Mouse (Mus musculus) hindbrain, embryonic 12.5 days (tissue): ENCODE results near the gene Usp24. TPM values are rescaled to one million over a fixed set of nuclear protein-coding genes. Genes with fewer than 3 reads are reported as not detected.
"Not testable (repeated sequence)": the region's sequence is repeated elsewhere in the genome, so short reads cannot be mapped to it uniquely, and the experiment has no call there.

Experiments
- ATAC-seq: fragments of 200-750 bp; cut with Nextera tagmentation; 2 replicates; pipeline ENCODE4 v1.8.0; 2017; ENCODE audit warnings: moderate TSS enrichment; ENCODE audit not compliant: low FRiP score
- H3K27ac ChIP-seq: fragments of 300-500 bp; sonication (generic); 2 replicates; pipeline ENCODE4 v1.5.1; 2016; ENCODE audit warnings: mild to moderate bottlenecking
- H3K27me3 ChIP-seq: fragments of 300-500 bp; sonication (generic); 2 replicates; pipeline ENCODE4 v1.6.1; 2016; ENCODE audit warnings: mild to moderate bottlenecking
- H3K36me3 ChIP-seq: fragments of 300-500 bp; sonication (generic); 2 replicates; pipeline ENCODE4 v1.6.1; 2016; ENCODE audit warnings: mild to moderate bottlenecking
- H3K4me1 ChIP-seq: fragments of 300-500 bp; sonication (generic); 2 replicates; pipeline ENCODE4 v1.6.1; 2016
- H3K4me2 ChIP-seq: fragments of 300-500 bp; sonication (generic); replicated peaks from 2 replicates; pipeline ENCODE4 v1.6.1; 2016; ENCODE audit warnings: mild to moderate bottlenecking
- H3K4me3 ChIP-seq: fragments of 300-500 bp; sonication (generic); 2 replicates; pipeline ENCODE4 v1.5.1; 2016; ENCODE audit warnings: mild to moderate bottlenecking
- H3K9ac ChIP-seq: fragments of 300-500 bp; sonication (generic); 2 replicates; pipeline ENCODE4 v1.6.1; 2016; ENCODE audit warnings: mild to moderate bottlenecking, moderate library complexity
- H3K9me3 ChIP-seq: fragments of 300-500 bp; sonication (generic); replicated peaks from 2 replicates; pipeline ENCODE4 v1.6.1; 2016; ENCODE audit warnings: mild to moderate bottlenecking
- WGBS: fragments of 180-500 bp; shearing (Covaris S2); methylation state at CpG from one replicate; pipeline ENCODE4 v1.1.7; 2016; 5-methylcytosine and 5-hydroxymethylcytosine counted together
- polyA plus RNA-seq: library from polyadenylated mRNA; unstranded; fragments of >200 nt; fragmentation: Nextera tagmentation; extraction: Ambion mirVana; gene quantifications from 2 replicates; pipeline ENCODE4 v1.2.1, GENCODE M21; 2016

The Usp24 gene
- polyA plus RNA-seq, 1 experiment from 2014 or later, result 12.7 TPM

DNA sequence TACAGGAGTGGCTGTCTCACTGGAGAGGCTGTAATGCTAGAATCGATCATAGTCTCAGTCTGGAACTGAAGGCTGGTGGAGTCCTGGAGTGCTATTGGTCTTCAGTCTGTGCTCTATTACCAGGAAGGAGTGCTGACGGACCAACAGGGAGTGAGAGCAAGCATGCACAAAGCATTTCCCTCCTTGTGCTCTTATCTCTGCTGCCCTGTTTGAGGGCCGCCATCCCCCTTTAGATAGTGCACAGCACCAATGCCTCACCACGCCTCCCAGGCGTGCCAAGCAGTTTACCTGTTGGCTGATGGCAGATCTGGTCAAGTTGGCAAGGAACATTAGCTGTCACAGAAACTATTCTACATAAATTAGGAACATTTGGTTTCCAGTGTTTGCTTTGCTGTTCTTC, 11.4 kb downstream of the Usp24 start:
- WGBS, result 88% methylated on average over 5 of the region's 5 CpGs
- Histone ChIP-seq H3K4me1 (0 out of 2 replicates have a peak, but pooled peaks cover 3% of the 10 kb centered on the region), H3K36me3 (no peaks in the 10 kb centered on the region), H3K4me3 (no peak overlapping the region), H3K27me3 (no peaks in the 10 kb centered on the region), H3K9me3 (no peaks in the 10 kb centered on the region), H3K9ac (no peak overlapping the region), H3K27ac (no peak overlapping the region), H3K4me2 (no peak overlapping the region)
- no peak for ATAC-seq

DNA sequence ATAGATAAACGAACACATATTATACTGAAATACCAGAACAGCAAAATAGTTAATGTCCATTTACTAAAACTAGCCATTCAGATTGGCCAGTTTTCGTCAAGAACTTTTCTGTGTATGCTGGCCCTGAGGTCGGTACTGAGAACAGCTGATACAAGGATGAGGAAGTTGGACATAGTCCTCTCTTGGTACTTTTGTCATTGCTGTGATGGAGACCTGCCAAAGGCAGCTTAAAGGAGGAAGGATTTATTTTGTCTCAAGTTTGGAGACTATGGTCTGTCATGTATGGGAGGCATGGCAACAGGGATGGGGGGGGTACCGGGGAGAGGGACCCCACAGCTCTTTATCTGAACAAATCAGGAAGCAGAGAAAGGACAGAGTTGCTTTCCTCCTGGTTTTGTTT, 12.7 kb downstream of the Usp24 start:
- no peaks in the 10 kb centered on the region for H3K36me3 ChIP-seq
- H3K4me2 ChIP-seq, result no peak overlapping the region
- 88% methylated on average over 4 of the region's 4 CpGs for WGBS
- no peaks in the 10 kb centered on the region for H3K27me3 ChIP-seq
- no peak for ATAC-seq
- no peaks in the 10 kb centered on the region for H3K4me1 ChIP-seq
- no peaks in the 10 kb centered on the region for H3K9me3 ChIP-seq
- no peak overlapping the region for H3K9ac ChIP-seq
- no peak overlapping the region for H3K27ac ChIP-seq
- no peak overlapping the region for H3K4me3 ChIP-seq

DNA sequence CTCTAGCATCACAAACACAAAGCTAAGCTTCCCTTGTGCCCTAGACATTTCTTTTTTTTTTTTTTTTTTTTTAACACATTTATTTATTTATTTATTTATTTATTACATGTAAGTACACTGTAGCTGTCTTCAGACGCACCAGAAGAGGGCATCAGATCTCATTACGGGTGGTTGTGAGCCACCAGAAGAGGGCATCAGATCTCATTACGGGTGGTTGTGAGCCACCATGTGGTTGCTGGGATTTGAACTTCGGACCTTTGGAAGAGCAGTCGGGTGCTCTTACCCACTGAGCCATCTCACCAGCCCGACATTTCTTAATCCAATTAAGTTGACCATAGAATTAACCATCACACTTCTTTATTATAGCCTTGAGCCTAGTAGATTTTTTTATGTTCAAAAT, 13.2 kb downstream of the Usp24 start:
- H3K9ac ChIP-seq, H3K36me3 ChIP-seq, H3K4me3 ChIP-seq, ATAC-seq, H3K27ac ChIP-seq, H3K4me1 ChIP-seq, H3K9me3 ChIP-seq, H3K4me2 ChIP-seq, H3K27me3 ChIP-seq: not testable (repeated sequence)
- 91% methylated on average over 6 of the region's 6 CpGs for WGBS

DNA sequence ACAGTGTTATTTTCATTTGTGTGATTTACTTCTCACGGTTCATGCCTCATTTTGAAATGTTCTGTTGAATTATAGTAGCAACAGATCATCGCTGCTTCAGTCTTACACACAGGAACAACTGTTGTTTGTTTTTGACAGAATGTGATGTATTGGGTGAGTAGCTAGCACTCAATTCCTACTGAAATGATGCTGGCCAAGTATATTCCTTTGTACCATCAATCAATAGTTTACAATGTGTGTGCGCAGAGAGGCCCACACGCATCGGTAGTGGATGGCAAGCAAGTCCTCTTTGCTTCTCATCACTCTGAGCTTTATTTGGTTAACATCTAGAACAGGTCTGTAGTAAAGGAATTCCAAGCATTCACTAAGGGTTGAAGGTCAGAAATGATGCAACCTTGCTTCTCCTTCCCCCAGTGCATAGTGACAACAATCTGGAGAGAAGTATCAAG, 14.4 kb downstream of the Usp24 start:
- Histone ChIP-seq H3K4me3 (no peak overlapping the region), H3K27me3 (no peaks in the 10 kb centered on the region), H3K9ac (no peak overlapping the region), H3K4me2 (no peak overlapping the region), H3K36me3 (no peaks in the 10 kb centered on the region), H3K9me3 (no peaks in the 10 kb centered on the region), H3K4me1 (no peaks in the 10 kb centered on the region), H3K27ac (no peak overlapping the region)
- no peak for ATAC-seq
- 87% methylated on average over 5 of the region's 5 CpGs for WGBS

DNA sequence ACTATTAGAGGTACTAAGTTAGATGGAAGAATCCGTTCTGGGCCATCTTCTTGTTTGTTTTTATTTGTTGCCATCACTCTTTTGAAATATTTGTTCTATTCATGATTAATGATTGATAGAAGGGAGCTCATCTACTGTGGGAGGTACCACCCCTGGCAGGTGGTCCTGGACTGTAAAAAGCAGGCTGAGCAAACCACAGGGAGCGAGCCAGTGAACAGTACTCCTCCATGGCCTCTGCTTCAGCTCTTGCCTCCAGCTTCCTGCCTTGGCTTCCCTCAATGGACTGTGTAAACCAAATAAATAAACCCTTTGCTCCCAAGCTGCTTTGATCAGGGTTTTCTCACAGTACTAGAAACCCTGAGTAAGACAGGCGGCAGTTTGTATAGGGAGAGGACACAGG, 17.1 kb downstream of the Usp24 start:
- 77% methylated on average over 3 of the region's 3 CpGs for WGBS
- H3K9me3 ChIP-seq, result no peaks in the 10 kb centered on the region

DNA sequence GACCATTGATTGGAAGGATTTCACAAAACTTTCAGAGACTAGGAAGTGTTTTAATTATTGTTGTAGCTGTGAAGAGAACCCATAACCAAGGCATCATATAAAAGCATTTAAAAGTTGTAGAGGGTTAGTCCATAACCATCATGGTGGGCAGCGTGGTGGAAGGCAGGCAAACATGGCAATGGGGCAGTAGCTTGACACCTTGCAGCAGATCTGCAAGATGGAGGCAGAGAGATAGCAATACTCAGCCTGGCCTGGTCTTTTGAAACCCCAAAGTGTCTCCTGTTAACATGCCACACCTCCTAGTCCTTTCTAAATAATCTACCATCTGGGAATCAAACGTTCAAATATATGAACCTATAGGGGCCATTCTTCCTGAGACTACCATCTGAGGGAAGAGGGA, 17.6 kb downstream of the Usp24 start:
- Histone ChIP-seq H3K27me3 (no peaks in the 10 kb centered on the region), H3K4me3 (no peak overlapping the region), H3K27ac (no peak overlapping the region), H3K9ac (no peak overlapping the region), H3K9me3 (no peaks in the 10 kb centered on the region), H3K36me3 (no peaks in the 10 kb centered on the region), H3K4me1 (no peaks in the 10 kb centered on the region), H3K4me2 (no peak overlapping the region)
- no peak for ATAC-seq
- WGBS, result 86% methylated on average over 2 of the region's 2 CpGs

More for the DNA sequence above, 17.1 kb downstream of the Usp24 start:
- Histone ChIP-seq H3K27me3 (no peaks in the 10 kb centered on the region), H3K4me2 (no peak overlapping the region), H3K27ac (no peak overlapping the region; the same call in 1 of the 2 replicates), H3K4me1 (no peaks in the 10 kb centered on the region), H3K4me3 (no peak overlapping the region), H3K9ac (no peak overlapping the region), H3K36me3 (no peaks in the 10 kb centered on the region)
- no peak for ATAC-seq

DNA sequence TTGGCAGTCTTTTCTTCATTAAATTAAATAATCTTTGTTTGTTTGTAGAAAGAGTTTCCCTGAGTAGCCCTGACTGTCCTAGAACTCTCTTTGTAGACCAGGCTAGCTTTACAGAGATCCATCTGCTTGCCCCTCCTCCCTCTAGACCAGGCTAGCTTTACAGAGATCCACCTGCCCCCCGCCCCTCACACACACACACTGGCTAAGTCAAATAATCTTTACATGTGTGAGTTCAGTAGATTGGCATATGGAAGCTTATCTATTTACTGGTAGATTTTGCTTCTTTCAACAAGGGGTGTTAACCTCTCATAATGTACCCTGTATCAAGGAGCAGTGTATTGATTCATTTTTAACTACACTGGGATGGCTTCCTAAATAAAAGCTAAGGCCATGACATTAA, 19.8 kb downstream of the Usp24 start:
- ATAC-seq, result no peak
- H3K4me1 ChIP-seq, result no peaks in the 10 kb centered on the region
- no peaks in the 10 kb centered on the region for H3K36me3 ChIP-seq
- no peak overlapping the region for H3K27ac ChIP-seq
- H3K4me2 ChIP-seq, result no peak overlapping the region
- 88% methylated on average over 1 of the region's 1 CpGs for WGBS
- no peak overlapping the region for H3K4me3 ChIP-seq
- no peaks in the 10 kb centered on the region for H3K9me3 ChIP-seq
- no peaks in the 10 kb centered on the region for H3K27me3 ChIP-seq
- no peak overlapping the region for H3K9ac ChIP-seq

DNA sequence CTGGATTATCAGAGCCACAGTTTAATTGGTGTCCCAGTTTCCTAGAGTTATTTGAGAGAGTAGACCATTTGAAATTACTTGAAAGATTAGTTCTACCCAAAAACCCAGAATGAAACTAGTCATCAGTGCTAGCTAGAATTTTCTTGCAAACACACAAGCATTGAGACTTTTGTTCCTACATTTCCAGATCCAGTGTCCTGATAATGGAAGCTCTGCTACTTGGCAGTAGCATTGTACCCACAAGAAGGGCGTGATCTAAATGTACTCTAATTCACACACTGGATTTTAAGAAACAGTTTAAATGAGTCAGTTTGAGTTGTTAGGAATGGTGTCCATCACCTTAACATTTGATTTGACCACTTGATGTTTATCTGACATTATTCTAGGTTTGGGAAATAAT, 31.7 kb downstream of the Usp24 start:
- Histone ChIP-seq H3K9me3 (no peaks in the 10 kb centered on the region), H3K9ac (no peak overlapping the region), H3K4me3 (no peak overlapping the region), H3K27me3 (no peaks in the 10 kb centered on the region), H3K4me2 (no peak overlapping the region), H3K27ac (no peak overlapping the region), H3K4me1 (no peaks in the 10 kb centered on the region), H3K36me3 (peaks cover 23% of the 10 kb centered on the region)
- WGBS, result 95% methylated on average over 1 of the region's 1 CpGs
- no peak for ATAC-seq

DNA sequence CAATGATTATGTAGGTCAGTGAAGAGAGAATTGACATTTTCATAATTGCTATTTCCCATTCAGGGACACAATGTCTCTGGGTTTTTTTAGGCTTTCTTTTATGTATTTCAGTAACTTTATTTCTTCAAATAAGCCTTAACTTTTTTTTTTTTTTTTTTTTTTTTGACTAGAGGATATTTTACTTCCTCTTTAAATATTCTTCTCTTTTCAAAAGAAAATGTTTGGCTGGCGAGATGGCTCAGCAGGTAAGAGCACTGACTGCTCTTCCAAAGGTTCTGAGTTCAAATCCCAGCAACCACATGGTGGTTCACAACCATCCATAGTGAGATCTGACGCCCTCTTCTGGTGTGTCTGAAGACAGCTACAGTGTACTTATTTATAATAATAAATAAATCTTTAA, 39.0 kb downstream of the Usp24 start:
- not testable (repeated sequence) for H3K4me2 ChIP-seq, H3K27me3 ChIP-seq, H3K27ac ChIP-seq, H3K4me3 ChIP-seq, H3K4me1 ChIP-seq, H3K9me3 ChIP-seq, H3K9ac ChIP-seq, ATAC-seq
- 91% methylated on average over 2 of the region's 2 CpGs for WGBS
- H3K36me3 ChIP-seq, result peaks cover 36% of the 10 kb centered on the region

DNA sequence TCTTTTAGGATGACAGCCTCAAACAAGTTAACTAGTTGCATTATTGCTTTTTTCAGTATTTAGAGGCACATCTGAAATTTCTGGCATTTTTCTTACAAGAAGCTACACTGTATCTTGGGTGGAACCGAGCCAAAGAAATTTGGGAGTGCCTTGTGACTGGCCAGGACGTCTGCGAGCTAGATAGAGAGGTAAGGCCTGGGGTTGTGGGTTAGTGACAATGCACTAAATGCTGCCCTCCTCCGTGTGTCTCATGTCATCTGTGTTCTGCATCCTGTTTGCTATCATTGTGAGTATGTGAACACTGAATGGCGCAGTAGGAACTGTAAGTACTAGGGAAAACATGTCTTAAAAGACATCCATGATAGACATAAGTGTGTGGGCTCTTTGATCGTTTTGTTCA, 54.0 kb downstream of the Usp24 start:
- Histone ChIP-seq H3K9ac (no peak overlapping the region), H3K27me3 (no peaks in the 10 kb centered on the region), H3K4me3 (no peak overlapping the region), H3K4me2 (no peak overlapping the region), H3K9me3 (no peaks in the 10 kb centered on the region), H3K27ac (no peak overlapping the region), H3K36me3 (peaks cover 42% of the 10 kb centered on the region), H3K4me1 (no peaks in the 10 kb centered on the region)
- 91% methylated on average over 6 of the region's 6 CpGs for WGBS
- no peak for ATAC-seq

DNA sequence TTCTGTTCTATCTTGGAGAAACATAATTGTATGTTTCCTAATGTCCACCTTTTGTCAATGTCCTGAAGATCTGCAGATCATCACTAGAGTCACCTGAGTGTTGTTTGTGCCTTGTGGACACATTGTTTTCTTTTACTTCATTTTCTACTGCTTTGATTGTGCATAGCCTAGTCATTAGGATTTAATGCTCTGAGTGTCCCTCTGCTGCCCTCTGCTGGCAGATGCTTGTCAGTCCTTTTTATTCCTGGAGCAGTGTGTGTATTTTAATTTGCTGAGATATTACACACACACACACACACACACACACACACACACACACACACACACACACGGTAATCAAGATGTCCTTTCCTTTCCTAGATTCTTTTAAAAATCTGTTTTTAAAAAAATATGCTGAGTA, 59.8 kb downstream of the Usp24 start:
- Histone ChIP-seq H3K27me3 (no peaks in the 10 kb centered on the region), H3K9ac (no peak overlapping the region), H3K36me3 (peaks cover 47% of the 10 kb centered on the region), H3K4me3 (no peak overlapping the region), H3K27ac (no peak overlapping the region), H3K9me3 (no peaks in the 10 kb centered on the region), H3K4me1 (0 out of 2 replicates have a peak, but pooled peaks cover 3% of the 10 kb centered on the region), H3K4me2 (no peak overlapping the region)
- WGBS, result 30% methylated on average over 1 of the region's 1 CpGs
- no peak for ATAC-seq

DNA sequence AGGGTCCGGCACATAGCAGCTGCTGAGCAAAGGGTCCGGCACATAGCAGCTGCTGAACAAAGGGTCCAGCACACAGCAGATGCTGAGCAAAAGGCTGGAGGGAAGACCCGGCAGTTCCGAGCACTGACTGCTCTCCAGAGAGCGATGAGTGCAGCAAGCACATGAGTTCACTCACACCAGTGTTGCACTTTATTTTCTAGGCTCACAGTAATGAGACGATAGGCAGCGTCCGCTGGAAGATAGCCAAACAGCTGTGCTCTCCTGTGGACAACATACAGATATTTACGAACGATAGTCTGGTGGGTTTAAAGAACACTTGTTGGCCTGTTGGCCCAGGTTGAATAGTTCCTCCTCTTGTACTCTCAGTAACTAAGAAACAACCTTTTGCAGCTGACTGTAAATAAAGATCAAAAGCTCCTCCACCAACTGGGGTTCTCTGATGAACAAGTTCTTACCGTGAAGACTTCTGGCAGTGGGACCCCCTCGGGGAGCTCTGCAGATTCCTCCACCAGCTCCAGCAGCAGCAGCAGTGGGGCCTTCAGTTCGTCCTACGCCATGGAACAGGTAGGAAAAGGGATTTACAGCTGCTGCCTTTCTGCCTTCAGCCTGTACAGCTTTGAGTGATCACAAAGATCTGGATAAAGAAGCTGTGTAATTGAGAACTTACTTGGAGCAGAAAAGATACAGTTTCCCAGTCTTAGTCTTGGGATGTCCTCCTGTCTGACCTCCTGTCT, 63.0 kb downstream of the Usp24 start:
- Histone ChIP-seq H3K36me3 (peaks cover 42% of the 10 kb centered on the region), H3K9ac (no peak overlapping the region), H3K9me3 (no peaks in the 10 kb centered on the region), H3K4me3 (no peak overlapping the region), H3K27me3 (no peaks in the 10 kb centered on the region), H3K4me2 (no peak overlapping the region), H3K27ac (no peak overlapping the region), H3K4me1 (0 out of 2 replicates have a peak, but pooled peaks cover 3% of the 10 kb centered on the region)
- no peak for ATAC-seq
- 76% methylated on average over 14 of the region's 14 CpGs for WGBS

DNA sequence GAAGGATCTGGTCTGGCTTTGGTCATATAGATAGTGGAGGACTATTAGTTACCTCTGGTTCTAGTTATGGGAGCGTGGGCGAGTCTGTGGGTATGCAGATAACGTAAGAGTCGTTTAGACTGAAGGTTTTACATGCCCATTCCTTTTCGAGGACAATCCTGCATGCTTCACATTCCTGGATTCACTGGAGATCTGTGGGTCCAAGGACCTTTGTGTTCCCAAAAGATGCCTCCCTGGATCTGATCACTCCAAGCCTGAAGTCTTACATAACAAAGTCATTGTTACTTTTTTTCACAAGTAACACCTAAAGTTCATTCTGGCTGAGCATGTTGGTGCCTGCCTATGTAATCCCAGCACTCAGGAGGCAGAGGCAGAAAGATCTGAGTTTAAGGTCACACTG, 65.1 kb downstream of the Usp24 start:
- Histone ChIP-seq H3K27me3 (no peaks in the 10 kb centered on the region), H3K4me2 (no peak overlapping the region), H3K9ac (no peak overlapping the region), H3K4me3 (no peak overlapping the region), H3K9me3 (no peaks in the 10 kb centered on the region), H3K27ac (no peak overlapping the region), H3K36me3 (peaks cover 53% of the 10 kb centered on the region), H3K4me1 (0 out of 2 replicates have a peak, but pooled peaks cover 3% of the 10 kb centered on the region)
- ATAC-seq, result no peak
- WGBS, result 88% methylated on average over 5 of the region's 5 CpGs
